Mouse (Mus musculus): ENCODE measurements around the gene Rps19bp1.

DNA sequence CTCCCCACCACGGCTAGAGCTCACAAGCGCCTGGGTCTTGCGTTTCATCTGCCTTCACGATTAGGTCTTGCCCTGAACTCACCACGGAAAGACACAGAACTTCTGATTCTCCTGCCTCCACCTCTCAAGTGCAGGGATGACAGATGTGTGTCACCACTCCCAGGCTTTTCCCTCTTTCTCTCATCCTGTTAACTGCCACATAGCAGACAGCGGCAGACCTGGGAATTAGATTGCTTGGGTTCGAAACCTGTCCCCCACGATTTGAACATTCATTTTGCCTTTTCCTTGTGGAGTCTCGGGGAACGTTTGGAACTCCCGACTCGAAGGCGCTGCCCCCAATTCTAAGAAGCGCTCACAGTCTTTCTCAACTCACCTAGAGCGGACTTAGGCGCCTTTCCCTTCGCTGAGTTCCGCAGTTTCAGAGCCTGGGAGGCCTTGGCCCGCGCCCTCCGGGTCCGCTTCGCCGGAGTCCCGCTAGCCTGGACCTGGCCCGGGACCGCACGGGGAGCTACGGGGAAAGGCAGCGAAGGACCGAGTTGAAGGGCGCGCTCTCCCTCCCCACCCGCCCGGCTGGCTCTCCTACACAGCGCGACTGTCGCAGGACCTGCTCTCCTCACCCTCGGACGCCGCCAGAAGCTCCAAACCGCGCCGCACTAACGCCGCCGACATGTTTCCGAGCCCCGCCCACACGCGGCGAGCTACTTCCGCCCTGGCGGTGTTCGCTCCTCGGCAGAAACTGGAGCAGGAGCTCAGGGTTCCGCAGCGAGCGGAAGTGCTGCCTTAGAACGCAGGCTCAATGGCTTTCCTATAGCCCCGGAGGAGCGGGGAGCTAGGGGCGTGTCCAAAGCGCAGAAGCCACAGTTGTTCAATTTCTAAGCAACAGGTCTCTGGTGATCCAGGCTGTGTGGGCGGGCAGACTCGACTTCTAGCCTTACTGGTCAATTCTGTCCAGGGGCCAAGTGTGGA is at the start of gene Rps19bp1:
- peak; percentile 32 for TF ChIP-seq POLR2A (IDR thresholded peaks at IDR 0.05; ENCODE audit: low read depth, low read length)
- no peak for TF ChIP-seq CTCF (conservative IDR thresholded peaks at IDR 0.05; ENCODE audit: insufficient read depth, insufficient read length, low read depth, low read length)
